Mouse (Mus musculus) T-helper 17 cell (primary cell): ENCODE data around the gene Ctnna2.

Source experiments
- in situ Hi-C, 2 experiments: fragments of 300-600 bp; cut with MboI, MseI; formaldehyde crosslinking; loops; 1 replicate in 1 of 2; 2 replicates in 1 of 2; pipeline ENCODE4 v1.15.1; 2025; ENCODE audit warnings: high pct_unique_total_duplicates in 2 of 2

Gene Ctnna2

DNA sequence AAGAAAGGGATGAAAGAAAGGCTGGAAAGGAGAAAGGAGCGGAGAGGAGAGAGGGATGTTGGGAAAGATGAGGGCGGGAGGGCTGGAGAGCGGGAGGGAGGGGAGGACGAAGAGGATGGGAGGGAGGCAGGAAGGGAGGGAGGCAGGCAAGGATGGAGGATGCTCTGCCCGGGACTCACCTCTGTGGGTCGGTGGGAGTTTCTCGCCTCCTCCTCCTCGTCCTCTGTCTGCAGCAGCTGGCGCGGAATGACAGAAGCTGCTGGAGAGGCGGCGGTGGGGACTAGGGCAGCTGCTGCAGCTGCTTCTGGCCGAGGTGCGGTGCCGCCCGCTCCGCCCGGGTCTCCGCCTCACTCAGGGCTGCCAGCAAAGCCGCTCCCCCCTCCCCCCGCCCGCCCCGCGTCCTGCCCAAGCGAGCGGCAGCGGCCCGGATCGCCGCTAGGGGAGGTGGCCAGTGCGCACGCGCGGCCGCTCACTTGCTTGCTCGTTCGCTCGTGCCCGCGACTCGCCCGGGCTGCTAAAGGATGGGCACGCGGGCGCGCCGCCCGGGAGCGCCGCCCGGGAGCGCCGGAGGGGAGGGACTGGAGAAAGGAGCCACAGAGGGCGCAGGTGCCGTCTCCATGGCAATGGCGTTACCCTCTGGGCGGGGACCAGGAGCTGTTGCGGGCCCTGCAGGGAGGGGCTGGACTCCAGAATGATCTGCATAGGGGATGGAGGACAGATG lies at the start of gene Ctnna2:
Gene Ctnna2, minus strand, starts transcription at position 459 of the 721 bp plus-strand sequence.
- in situ Hi-C loops = loop anchor here in 1 of 2 experiments (10.0 kb wide), 1 partner anchor 865 kb away; no protein-coding TSS in a partner anchor

DNA sequence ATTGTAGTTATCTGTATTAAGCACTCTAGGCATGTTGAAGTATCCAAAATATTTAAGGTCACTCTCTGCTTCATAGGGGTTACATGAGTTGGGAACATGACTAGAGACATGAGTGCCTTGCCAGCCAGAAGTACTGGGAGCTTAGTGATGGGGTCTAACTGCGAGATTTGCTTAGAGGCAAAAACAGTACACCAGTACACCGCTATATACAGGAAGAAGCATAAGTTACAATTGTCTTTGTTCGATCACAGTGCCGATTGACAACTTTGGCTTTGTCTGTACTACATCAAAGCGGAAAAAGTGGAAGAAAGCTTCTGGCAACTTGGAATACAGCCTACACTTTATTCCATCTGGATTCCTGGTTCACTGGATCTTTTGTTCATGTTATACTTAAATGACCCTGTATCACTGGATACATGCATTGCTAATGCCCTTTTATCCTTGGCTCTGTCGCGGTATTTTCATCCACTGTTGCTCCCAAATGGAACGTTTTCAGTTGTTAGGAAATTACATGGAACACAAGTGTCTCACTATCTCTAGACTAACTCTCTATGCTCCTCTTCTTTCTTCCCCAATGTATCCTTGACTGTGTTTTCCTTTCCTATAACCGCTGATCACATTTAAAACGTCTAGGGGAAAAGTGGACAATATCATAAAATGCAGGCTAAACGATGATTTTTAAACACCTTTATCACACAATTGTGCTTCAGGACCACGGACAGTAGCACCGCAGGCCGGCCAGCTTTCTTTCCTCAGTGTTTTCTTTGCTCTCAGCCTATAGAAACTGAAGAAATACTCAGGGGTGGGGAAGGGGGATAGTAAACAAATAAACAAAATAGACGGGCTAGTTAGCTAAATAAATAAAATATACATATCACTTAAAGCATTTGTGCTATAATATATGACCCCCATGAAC lies 896 bp upstream of the Ctnna2 start:
- in situ Hi-C loops = no loop called here

DNA sequence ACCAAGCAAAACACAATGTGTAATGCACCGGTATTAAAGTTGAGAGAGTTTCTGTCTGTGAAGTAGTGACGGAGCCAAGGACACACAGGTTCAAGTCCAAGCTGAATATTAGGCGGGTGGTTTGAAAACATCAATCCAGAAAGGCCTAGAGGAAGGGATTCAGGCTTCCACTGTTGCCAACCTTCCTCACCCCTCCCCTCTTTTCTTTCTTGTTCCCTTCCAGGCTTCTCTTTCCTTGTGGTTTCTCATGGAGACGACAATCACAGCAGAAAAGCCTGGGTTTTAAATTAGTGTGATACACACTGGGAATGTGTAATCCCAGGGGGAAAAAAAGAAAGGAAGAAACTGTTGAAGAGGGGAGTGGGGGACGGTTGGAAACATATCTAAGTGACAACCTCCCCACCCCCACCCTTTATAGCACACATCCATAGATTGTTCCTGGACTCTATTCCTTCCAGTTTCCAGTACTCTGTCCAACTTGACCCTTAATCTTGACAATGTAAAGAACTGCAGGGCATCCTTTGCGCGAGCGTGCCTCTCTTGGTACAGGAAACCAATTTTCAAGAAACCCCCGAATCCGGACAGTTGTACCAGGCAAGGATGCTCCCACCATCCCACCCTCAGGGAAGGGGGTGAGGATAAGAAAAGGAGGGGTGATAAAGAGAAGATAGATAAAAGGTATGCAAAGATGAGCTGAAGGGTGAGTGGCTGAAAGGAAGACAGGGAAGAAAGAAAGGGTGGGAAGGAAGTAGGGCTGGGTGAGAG lies 841 bp downstream of the Ctnna2 start:
- in situ Hi-C loops = loop anchor here in 1 of 2 experiments (10.0 kb wide), 1 partner anchor 864 kb away; no protein-coding TSS in a partner anchor

DNA sequence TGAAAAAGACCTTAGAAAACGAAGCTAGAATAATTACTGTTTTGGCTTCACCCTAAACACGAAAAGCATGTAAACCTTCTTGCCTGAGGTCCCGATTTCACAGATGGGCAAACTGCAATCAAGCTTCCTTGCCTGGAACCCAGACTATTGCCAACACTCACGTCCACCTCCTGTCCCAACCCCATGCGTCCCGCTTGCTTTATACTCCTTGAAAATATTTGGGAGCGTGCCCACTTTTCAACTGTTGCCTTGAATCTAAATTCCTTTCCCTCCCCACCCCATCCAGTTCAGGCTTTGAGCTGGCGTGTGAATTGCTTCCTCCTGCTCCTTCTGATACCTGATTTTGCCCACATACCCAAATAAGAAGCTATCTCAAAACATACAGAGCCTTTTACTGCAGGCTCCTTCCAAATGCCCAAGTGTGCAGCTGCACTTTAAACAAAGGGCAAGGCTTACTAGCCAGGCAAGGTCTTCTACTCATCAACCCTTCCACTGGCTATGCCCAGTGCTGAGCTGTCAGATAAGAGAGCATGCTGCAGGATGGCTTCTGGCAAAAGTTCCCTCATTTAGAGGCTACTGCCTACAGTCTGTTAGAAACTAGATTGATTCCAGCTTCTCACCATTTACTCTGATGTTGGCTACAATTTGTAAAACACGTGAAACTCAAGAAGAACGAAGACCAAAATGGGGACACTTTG lies 8.8 kb downstream of the Ctnna2 start:
- in situ Hi-C loops = loop anchor here in 1 of 2 experiments (10.0 kb wide), 1 partner anchor 856 kb away; no protein-coding TSS in a partner anchor

DNA sequence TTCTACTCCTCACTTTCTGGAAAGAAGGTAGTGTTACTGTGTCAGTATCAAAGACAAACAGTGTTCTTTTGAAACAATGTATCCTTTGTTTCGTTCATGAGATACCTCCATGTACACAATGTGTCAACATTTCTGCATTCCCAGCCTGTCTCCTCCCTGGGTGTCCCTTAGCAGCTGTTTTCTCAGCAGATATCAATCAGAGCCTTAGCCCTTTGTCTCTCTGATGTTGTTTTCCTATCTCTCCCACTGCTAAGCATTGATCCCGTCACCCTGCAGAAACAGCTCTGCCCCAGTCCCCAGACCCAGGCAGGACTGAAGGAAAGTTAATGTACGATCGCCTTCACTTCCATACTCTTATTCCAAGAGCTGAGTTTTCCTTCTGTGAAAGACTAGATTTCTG lies 9.7 kb downstream of the Ctnna2 start:
- in situ Hi-C loops = loop anchor here in 1 of 2 experiments (10.0 kb wide), 1 partner anchor 855 kb away; no protein-coding TSS in a partner anchor

DNA sequence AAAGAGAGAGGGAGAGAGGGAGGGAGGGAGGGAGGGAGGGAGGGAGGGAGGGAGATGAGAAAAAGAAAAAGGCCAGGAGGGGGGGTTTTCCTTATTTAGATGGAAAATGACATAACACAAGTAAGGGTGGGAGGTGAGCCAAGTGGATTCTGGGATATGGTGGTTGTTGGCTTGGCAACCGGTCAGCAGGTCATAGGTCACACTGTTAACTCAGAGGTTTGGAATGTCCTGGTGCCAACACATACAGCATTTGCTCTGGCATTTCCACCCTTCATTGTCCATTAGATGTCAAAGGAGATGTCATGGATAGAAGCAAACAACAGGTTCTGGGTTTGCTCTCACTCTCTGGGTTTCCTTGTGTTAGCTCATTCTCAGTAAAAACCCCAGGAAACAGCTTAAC lies 17.5 kb downstream of the Ctnna2 start:
- in situ Hi-C loops = no loop called here

DNA sequence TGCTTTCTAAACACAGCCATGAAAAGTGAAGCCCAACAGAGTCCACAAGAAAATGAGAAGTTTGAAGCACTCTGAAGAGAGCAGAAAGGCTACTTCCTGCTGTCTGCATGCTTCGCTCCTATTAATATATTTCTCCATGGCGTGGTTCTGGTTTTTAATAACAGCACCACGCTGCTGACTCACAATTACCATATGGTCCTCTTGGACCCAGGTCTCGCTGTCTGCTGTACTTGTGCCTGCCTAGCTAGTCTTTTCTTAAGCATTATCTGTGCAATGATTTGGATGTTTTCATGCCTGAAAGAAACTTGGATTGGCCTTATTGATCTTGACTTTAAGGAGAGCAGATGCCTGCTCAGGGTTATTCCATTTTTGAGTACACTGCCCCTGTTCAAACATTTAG lies 28.2 kb downstream of the Ctnna2 start:
- in situ Hi-C loops = no loop called here

DNA sequence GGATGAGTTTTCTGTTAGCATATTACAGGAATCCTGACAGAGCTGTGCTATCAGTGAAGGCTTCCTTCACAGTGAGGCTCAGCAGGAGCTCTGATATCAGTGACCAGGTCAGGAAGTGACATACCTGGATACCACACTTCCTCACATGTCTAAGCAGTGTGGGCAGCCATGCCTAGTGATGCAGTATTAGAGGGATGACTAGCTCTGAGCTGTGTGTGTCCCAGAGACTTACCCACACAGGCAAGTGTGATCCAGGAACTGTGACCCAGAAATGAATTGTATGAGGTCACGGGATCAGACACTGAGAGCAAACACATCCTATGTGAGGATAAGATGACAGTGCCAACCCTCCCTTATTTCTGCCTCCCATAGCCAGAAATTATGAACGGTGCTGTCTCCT lies 28.8 kb downstream of the Ctnna2 start:
- in situ Hi-C loops = no loop called here

DNA sequence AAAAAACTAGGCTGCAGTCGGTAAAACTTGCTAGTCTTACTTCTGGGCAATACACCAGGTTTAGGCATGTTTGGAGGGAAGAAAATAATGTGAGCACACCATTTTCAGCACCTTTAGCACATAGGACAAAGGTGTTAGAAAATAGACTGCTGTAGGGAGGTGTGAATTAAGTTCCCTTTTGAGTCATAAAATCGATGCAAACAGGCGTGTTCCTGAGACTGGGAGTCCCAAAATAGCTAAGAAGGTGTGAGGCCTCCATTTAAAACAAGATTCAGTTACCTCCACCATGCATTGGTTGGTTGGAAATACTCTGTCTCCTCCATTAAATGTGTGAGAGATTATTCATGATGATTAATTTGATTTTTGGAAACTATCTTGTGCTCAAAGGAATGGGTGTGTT lies 50.1 kb downstream of the Ctnna2 start:
- in situ Hi-C loops = no loop called here

DNA sequence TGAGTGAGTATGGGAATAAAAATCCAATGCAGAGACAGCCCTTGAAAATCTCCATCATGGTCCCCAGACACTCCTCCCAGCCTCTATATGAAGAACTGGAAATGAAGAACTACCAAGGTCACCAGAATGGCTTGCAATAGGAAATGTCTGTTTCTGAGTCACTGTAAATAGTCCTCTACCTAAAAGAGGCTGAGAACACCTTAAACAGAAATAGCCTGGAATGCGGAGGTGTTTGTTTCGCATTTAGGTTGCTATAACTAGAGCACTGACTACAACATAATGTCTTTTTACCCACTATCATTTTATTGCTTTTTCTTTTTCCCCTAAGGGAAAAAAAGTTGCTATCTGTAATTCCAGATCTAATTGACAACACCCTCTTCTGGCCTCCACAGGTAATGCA lies 106.3 kb downstream of the Ctnna2 start:
- in situ Hi-C loops = no loop called here

DNA sequence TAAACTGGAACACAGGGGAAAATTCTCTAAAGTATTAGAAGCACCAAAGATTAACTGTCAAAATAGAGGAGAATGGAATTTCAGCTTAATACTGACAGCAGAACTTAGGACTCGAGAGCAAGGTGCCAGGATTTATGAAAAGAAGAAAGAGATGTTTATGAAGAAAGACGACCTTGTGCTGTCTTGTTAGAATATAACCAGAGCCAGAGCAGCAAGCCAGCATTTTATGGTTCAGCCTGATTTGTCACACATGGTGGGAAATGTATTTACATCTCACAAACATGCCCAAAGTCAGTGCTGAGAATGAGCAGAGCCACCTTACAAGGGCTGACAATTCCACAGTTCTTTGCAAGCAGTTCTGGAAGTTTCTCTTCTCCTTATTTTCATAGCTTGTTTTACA lies 110.2 kb downstream of the Ctnna2 start:
- in situ Hi-C loops = no loop called here

DNA sequence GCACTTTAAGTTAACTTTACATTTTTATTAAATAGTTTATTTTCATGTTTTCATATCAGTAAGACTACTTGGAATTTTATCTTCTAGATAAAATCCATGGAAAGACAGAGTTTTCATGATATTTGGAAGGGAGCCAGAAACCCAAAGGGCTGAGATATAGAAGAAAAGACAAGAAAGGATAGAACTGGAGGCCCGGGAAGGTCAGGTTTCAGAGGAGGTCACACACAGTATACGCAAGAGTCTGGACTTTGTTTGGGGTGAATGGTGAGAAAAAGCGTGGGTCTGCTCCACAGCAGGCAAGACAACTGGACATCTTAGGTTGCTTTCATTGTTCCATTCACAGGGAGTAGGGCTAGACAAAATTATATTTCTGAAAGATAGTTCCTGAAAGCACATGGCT lies 111.4 kb downstream of the Ctnna2 start:
- in situ Hi-C loops = no loop called here

DNA sequence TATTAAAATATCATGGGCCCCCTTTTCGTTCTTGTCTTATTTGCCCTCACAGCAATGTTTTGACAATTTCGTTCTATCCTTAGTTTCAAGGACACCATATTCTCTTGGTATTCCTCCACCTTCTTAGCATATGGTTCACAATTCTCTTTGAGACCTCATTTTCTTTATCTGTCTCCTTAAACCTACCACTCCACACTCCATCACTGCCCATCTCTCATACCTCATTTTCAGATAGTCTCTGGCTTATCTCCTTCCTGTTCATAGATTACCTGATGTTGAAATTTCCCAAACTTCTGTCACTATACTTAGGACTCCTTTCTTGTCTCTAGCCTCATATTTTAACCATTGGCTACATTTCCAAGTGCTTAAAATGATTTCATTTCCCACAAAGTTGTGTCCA lies 116.1 kb downstream of the Ctnna2 start:
- in situ Hi-C loops = no loop called here

DNA sequence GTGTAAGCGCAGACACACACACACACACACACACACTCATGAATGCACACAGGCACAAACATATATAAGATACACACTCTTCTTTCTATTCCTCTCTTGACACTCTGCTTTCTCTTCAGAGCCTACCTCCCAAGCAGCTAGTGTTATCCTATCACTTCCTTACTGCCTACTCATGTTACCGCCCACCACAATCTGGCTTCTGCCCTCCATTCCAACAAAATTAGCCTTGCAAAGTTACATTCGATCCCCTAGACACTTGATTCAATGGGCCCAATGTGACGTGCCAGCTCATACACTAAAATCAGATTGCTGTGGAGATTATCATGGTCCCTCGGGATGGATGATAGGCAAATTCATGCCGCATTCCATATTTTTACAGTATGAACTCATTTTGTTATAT lies 116.7 kb downstream of the Ctnna2 start:
- in situ Hi-C loops = no loop called here

DNA sequence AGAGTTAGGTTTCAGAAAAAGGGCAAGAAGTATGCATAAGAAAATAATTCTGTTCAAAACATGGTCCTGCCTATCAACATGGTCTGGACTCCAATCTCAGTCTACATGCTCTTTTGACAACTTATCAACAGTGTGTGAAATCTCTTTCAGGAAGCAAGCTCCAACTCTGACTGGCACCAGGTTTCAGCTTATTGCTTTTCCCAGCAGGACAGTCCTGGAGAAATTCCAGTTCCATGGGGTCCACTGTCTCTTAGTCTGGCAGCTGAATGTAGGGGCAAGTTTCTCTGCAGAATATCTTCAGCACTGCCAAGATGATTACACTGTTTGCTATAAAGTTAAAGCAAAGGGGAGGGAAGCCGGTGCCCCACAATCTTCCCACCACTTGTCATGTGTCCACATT lies 130.1 kb downstream of the Ctnna2 start:
- in situ Hi-C loops = no loop called here

DNA sequence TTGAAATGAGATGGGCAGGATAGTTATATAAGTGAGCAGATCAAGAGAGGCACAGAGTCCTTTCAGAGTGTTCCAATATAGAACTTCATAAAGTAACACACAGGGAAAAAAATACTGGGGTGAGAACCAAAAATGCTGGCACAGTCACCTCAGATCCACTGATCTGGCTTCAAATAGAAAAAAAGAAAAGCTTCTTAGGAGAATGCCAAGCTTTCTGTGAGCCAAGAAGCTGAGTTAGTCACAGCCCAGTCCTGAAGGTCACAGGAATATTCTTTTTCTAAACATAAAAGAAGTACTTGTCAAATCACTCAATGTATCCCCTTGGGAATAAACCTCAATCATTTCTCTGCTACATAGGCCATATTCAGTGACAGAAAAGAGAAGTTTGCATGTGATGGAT lies 130.7 kb downstream of the Ctnna2 start:
- in situ Hi-C loops = no loop called here

DNA sequence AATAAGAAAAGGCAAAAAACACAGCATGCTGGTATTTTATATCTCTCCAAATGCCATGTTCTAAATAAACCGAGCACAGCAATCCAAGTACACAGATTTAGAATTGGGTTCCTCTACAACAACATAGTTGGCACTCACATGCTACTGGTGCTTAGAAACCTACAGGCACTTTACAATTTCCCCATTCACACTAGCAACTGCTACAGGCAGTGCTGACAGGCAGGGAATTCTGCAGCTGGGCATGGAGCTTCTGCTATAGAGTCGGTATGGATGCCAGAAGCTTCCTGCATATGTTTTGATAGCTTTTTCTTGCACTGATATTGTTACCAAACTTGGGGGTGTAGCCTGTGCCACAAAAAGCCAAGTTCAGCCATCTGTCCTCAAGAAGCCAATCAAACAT lies 131.8 kb downstream of the Ctnna2 start:
- in situ Hi-C loops = no loop called here

DNA sequence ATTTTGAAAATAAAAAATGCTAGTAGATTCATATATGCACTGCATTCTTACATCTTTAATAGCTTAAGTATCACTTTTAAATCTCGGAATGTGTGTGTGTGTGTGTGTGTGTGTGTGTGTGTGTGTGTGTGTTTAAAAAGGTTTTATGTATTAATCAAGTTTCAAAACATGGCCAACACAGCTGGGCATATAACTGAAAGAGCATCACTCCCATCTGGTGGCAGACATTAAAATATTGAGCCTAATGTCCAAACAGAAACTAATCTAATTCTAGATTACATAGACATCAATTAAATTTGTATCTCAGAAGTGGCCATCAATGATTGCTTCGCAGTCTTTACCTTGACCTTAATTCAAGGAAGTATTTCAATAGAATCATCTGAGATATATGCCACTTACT lies 140.4 kb downstream of the Ctnna2 start:
- in situ Hi-C loops = no loop called here

DNA sequence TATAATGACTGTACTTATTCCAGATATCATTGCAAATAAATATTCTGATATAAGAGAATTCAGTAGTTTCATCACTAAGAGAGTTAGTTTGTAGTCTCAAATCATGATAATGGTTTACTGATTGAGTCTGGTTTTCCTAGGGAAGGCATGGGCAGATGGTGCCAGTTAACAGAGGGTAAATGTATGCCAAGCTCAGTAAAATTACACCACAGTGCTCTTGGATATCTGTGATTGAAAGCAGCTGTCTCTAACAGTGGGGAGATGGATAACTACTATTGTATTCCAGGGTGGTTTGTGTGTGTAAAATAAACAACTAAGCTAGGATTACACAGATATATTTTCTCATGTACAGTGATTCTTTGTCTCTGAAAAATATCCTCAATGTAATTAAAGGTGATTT lies 140.8 kb downstream of the Ctnna2 start:
- in situ Hi-C loops = no loop called here

DNA sequence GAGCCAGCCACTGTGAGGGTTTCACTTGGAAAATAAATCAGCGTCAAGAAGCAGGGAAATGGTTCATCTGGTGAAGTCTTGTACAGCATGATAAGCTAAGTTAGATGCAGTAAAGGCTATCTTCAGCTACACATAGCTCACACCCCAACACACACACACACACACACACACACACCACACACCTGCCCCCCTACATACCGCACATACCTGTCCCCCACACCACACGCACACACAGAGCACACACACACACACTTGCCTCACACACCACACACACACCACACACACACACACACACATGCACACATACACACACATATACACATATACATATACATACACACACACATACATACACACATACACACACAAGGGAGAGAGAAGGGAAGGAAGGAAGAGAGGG lies 142.0 kb downstream of the Ctnna2 start:
- in situ Hi-C loops = no loop called here

DNA sequence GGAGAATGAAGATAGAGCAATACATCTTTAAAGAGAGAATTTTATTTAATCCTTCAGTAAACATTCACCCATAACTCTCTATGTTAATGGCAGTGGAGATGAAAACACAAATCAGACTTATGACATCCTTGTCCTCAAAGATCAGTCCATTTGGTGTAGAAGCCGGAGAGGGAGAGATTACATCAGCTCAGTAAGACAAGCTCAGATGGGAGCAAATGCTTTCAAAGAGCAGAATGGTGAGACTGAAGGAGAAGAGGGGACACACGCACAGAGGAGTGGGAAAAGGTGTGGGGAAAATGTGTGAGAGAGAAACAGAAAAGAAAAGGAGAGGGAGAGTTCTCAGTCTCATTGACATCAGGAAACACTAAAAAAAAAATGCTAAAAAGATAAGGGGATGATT lies 144.8 kb downstream of the Ctnna2 start:
- in situ Hi-C loops = no loop called here
